Mouse (Mus musculus) stomach, postnatal 0 days (tissue): ENCODE measurements at regions not wholly inside any gene's neighbourhood (a gene's known extent, or its start where the extent isn't known, plus 50 kb on each side); places are given as distances from the start of the nearest gene placed in this dataset.

ENCODE experiments used
- ATAC-seq: fragments of 200-750 bp; cut with Nextera tagmentation; 2 replicates; pipeline ENCODE4 v1.8.0; 2017; ENCODE audit not compliant: low FRiP score, low TSS enrichment
- DNase-seq: peaks from one replicate; pipeline ENCODE4 v3.0.0-alpha.2; 2016; ENCODE audit warnings: low spot score
- H3K27ac ChIP-seq: fragments of 300-500 bp; sonication (generic); replicated peaks from 2 replicates; pipeline ENCODE4 v1.5.1; 2014; ENCODE audit warnings: mild to moderate bottlenecking, control low read depth
- H3K27me3 ChIP-seq: fragments of 300-500 bp; sonication (generic); 2 replicates; pipeline ENCODE4 v1.6.1; 2014; ENCODE audit warnings: low read length; ENCODE audit not compliant: control insufficient read depth, insufficient read depth
- H3K36me3 ChIP-seq: fragments of 300-500 bp; sonication (generic); 2 replicates; pipeline ENCODE4 v1.6.1; 2014; ENCODE audit warnings: low read length, mixed read lengths; ENCODE audit not compliant: control insufficient read depth, insufficient read depth
- H3K4me1 ChIP-seq: fragments of 300-500 bp; sonication (generic); replicated peaks from 2 replicates; pipeline ENCODE4 v1.6.1; 2014; ENCODE audit warnings: antibody characterized with exemption; ENCODE audit not compliant: control insufficient read depth, insufficient read depth
- H3K4me2 ChIP-seq: fragments of 300-500 bp; sonication (generic); replicated peaks from 2 replicates; pipeline ENCODE4 v1.6.1; 2014; ENCODE audit warnings: low read depth, mild to moderate bottlenecking, control low read depth, moderate library complexity
- H3K4me3 ChIP-seq: fragments of 300-500 bp; sonication (generic); 2 replicates; pipeline ENCODE4 v1.5.1; 2014; ENCODE audit warnings: low read depth, low read length, control low read depth
- H3K9ac ChIP-seq: fragments of 300-500 bp; sonication (generic); 2 replicates; pipeline ENCODE4 v1.6.1; 2014; ENCODE audit warnings: mild to moderate bottlenecking, low read length, control low read depth, mixed read lengths
- H3K9me3 ChIP-seq: fragments of 300-500 bp; sonication (generic); 2 replicates; pipeline ENCODE4 v1.6.1; 2016; ENCODE audit warnings: low read length; ENCODE audit not compliant: control insufficient read depth
- CTCF ChIP-seq: IDR thresholded peaks from 2 replicates; pipeline ENCODE4 v1.5.1; 2016; ENCODE audit warnings: antibody characterized with exemption, low read depth, mild to moderate bottlenecking, moderate library complexity
- EP300 ChIP-seq: optimal IDR thresholded peaks from 2 replicates; pipeline ENCODE3; 2016; ENCODE audit warnings: antibody characterized with exemption
- WGBS: fragments of 180-500 bp; shearing (Covaris S2); extraction: QIAGEN DNeasy Blood & Tissue Kit; methylation state at CpG from one replicate; pipeline ENCODE4 v1.1.7; 2014; 5-methylcytosine and 5-hydroxymethylcytosine counted together

DNA sequence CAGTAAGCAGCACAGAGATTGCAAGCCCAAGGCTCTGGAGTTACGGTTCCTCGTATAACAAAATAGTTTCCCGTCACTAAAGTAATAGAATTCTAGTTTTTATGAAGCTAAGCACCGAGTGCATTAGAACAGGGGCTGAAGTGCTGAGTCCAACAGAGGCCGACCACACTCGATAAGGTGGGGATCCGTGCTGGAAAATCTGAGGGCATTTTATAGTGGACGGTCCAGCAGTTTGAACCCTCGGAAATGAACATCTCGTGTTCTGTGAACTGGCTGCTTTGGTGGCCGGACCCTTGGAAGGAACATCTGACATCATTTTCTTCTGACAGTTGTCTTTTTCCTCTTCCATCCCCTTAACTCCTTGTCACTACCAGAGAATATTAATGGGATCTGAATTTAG lies 240.0 kb upstream of the Veph1 start:
- Histone ChIP-seq H3K9ac (no peak overlapping the region), H3K27me3 (no peaks in the 10 kb centered on the region), H3K4me3 (no peak overlapping the region), H3K9me3 (no peaks in the 10 kb centered on the region), H3K27ac (no peak overlapping the region), H3K4me1 (no peaks in the 10 kb centered on the region), H3K4me2 (no peak overlapping the region), H3K36me3 (no peaks in the 10 kb centered on the region)
- 81% methylated on average over 11 of the region's 11 CpGs for WGBS
- no peak for TF ChIP-seq EP300
- no peak for TF ChIP-seq CTCF
- DNase-seq = no peak
- ATAC-seq = no peak

DNA sequence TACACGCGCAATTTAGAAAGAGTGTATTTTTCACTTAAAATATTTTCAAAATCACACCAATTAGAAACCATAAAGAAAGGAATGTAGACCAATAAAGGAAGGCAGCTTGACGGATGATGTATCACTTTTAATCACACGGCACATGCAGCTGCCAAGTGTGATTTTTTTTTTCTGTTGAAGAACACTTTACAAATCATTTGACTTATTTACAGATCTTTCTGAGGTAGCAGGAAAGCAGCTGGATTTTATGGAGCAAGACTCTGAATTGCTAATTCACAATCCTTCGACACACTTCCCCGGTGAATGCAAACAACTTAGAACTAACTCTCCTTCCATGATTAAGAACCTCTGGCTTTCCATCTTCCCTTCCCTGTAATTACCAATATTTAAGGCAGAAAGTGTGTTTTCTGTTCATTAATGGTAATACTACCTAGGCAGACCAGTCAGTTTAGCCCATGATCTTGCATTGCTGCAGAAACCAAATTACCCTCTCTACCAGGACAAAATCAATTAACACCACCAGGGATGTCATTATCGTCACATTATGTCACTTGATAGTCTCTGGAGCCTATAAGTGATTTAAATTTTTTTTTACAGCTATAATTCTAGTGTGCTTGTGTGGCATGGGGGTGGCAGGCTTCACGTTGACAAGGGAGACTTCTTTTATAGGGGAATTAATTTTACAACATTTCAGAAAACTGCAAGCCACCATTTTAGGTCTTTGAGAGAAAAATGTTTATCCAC lies 239.3 kb upstream of the Veph1 start:
- WGBS = 52% methylated on average over 8 of the region's 8 CpGs
- no peaks in the 10 kb centered on the region for H3K27me3 ChIP-seq
- TF ChIP-seq CTCF (no peak), EP300 (no peak)
- H3K9me3 ChIP-seq = no peaks in the 10 kb centered on the region
- ATAC-seq = no peak
- H3K9ac ChIP-seq = no peak overlapping the region
- no peaks in the 10 kb centered on the region for H3K36me3 ChIP-seq
- no peak overlapping the region for H3K4me2 ChIP-seq
- no peak for DNase-seq
- no peak overlapping the region for H3K4me3 ChIP-seq
- H3K27ac ChIP-seq = no peak overlapping the region
- no peaks in the 10 kb centered on the region for H3K4me1 ChIP-seq

DNA sequence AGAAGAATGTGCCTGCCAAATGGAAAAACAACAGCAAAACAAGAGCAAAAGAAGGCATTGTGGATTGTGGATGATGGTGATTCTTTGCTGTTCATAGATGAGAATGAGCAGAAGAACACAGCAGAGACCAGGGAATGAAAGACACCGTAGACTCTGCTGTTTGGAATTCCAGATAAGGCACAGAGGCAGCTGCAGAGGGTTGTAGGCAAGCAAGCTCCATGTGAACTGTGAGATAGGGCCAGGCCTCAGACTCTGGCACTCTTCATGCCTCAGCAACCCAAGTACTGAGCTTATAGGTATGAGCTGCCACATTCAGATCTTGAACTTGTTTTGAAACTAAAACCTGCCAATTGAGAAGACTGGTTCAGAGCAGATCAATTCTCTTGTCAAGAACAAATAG lies 223.3 kb upstream of the Veph1 start:
- Histone ChIP-seq H3K9ac (no peak overlapping the region), H3K27ac (no peak overlapping the region), H3K4me2 (no peak overlapping the region), H3K36me3 (no peaks in the 10 kb centered on the region), H3K9me3 (no peaks in the 10 kb centered on the region), H3K4me1 (no peaks in the 10 kb centered on the region), H3K4me3 (no peak overlapping the region), H3K27me3 (no peaks in the 10 kb centered on the region)
- 62% methylated on average over 1 of the region's 1 CpGs for WGBS
- ATAC-seq = no peak
- TF ChIP-seq CTCF (no peak), EP300 (no peak)
- no peak for DNase-seq

DNA sequence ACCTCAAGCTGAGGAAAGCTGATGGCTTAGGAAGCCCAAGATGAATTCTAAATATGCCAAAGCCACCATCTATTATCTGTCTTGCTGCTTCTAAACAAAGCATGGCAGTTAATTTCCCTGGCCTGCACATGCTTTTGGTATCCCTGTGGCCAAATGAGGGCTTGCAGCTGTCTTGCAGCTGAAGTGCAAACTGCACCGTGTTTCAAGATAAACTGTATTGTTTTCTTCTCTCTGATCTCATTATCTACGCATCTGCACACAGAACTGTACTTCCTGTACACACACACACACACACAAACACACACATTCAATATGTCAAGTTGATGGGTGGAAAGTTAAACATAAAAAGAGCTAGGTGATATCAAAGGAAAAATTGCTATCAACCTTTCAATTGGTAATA lies 221.7 kb upstream of the Veph1 start:
- no peaks in the 10 kb centered on the region for H3K9me3 ChIP-seq
- no peaks in the 10 kb centered on the region for H3K4me1 ChIP-seq
- H3K4me2 ChIP-seq = no peak overlapping the region
- H3K27ac ChIP-seq = no peak overlapping the region
- no peak for DNase-seq
- WGBS = 20% methylated on average over 2 of the region's 2 CpGs
- no peak for TF ChIP-seq EP300
- no peak for TF ChIP-seq CTCF
- no peak for ATAC-seq
- no peaks in the 10 kb centered on the region for H3K36me3 ChIP-seq
- no peak overlapping the region for H3K9ac ChIP-seq
- H3K27me3 ChIP-seq = no peaks in the 10 kb centered on the region
- H3K4me3 ChIP-seq = no peak overlapping the region

DNA sequence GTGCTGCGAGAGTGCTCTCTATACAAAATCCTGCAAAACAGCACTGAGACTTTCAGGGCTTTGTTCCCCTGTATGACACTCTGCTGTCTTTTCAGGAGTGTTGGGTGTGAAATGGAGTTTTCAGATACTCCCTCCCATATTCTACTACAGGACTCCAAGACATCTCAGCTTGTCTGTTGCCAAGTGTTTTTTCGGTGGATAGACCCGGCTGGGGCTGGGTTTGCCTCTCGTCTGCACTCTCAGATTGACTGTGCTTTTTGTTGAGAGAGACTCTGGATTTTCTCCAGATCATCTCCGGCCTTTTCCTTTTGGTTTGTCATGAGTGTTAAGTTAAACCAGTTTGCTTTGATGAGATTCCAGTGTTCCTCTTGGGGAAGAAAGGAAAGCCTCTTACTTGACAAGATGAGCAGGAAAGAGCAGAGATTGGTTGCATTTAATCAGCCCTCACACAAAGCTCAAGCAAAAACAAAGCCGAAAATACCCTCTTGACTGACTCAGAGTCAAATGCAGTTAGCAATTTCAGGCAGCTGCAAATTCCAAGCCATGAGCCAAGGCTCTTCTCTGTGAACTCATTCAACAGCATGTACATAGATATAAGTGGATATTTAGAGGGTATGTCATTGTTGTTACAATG lies 219.3 kb upstream of the Veph1 start:
- WGBS = 57% methylated on average over 6 of the region's 6 CpGs
- ATAC-seq (no peak), DNase-seq (no peak)
- TF ChIP-seq EP300 (no peak), CTCF (no peak)
- Histone ChIP-seq H3K9ac (no peak overlapping the region), H3K36me3 (no peaks in the 10 kb centered on the region), H3K4me2 (no peak overlapping the region), H3K9me3 (no peaks in the 10 kb centered on the region), H3K4me3 (no peak overlapping the region), H3K27me3 (no peaks in the 10 kb centered on the region), H3K27ac (no peak overlapping the region), H3K4me1 (no peaks in the 10 kb centered on the region)

DNA sequence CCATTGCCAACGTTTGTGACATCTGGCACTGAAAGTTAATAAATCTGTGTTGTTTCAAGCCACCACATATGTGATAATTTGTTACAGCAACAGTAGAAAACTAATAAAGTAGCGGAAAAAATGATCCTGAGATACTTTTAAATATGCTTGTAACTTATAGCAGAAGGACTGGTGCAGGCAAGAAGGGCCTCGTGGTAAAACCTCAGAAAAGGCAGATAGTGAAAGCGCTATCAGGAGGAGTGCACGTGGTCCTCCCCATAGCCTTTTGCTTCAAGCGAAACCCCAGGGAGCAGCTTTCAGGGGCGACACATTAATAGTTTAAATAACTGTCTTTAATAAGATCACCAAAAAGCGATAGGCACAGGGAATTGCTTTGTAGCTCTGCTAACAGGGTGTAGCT lies 217.9 kb upstream of the Veph1 start:
- WGBS = 83% methylated on average over 8 of the region's 8 CpGs
- TF ChIP-seq EP300 (no peak), CTCF (no peak)
- no peak overlapping the region for H3K4me2 ChIP-seq
- H3K4me1 ChIP-seq = no peaks in the 10 kb centered on the region
- no peak for DNase-seq
- H3K9ac ChIP-seq = no peak overlapping the region
- H3K4me3 ChIP-seq = no peak overlapping the region
- no peaks in the 10 kb centered on the region for H3K9me3 ChIP-seq
- no peaks in the 10 kb centered on the region for H3K27me3 ChIP-seq
- ATAC-seq = no peak
- H3K36me3 ChIP-seq = no peaks in the 10 kb centered on the region
- no peak overlapping the region for H3K27ac ChIP-seq
